Mouse (Mus musculus) heart, postnatal 4 days (tissue): ENCODE data around the gene Ipcef1. TPM values are rescaled to one million over a fixed set of nuclear protein-coding genes. Genes with fewer than 3 reads are reported as not detected.
"Not testable (repeated sequence)": the region's sequence is repeated elsewhere in the genome, so short reads cannot be mapped to it uniquely, and the experiment has no call there.

Experiments
- DNase-seq: peaks from one replicate; pipeline ENCODE4 v3.0.0; 2021
- total RNA-seq, 2 experiments: library from RNA; stranded (reverse); gene quantifications; 2 replicates each; pipeline ENCODE4 v1.2.3; 2021

Ipcef1 gene
- total RNA-seq, 2 experiments from 2014 or later = 0.20 to 0.41 TPM

DNA sequence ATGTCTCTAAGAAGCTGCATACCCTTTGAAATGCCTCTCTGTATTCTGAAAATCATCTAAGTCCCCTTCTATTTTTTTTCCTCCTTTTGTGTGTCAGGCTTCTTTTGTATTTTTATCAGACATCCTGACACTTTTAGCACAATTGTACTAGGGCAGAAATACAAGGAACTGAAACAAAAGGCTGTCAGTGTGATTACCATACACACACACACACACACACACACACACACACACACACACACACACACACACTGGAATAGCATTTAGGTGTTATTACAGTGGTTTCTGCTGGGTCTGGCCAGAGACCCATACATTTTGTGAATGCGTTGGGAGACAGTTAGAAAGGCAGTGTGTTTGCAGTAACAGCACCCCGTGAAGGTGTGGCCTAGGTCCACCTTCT is 18.8 kb downstream of the Ipcef1 start:
- DNase-seq = no peak

DNA sequence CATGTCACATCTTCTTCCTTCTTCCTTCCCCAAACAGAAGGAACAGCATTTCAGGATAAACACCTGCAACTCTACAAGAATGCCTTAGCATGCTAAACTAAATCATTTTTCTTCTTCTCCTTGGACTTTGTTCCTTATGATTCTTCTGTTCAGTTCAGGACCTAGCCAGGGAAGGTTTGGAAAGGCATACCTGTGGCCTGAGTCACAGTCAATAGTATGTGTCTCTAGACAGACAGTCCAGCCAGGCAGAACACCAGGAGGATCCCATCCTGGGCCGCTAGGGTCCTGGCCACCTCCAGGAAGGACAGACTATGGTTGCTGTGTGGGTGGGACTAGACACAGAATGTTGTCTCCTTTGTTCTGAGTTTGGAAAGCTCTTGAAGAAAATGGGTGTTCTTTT is 27.2 kb downstream of the Ipcef1 start:
- DNase-seq = no peak

DNA sequence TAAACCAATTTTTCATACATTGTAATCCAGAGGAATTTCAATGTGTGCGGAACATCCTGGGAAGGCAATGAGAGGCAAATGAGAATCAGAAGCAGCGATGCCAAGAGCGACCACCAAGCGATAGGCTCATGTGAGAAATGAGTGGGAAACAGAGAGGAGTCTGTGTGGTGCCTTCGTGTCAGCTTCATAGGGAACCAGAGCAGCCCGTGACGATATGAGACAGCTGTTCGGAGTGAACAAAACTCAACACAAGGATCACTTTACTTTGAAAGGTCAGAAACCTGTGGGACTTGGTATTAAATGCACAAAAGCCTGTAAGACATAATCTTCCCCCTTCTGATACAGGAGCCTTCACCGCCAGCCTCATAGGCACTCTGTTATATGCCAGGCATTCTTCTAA is 31.7 kb downstream of the Ipcef1 start:
- DNase-seq = no peak

DNA sequence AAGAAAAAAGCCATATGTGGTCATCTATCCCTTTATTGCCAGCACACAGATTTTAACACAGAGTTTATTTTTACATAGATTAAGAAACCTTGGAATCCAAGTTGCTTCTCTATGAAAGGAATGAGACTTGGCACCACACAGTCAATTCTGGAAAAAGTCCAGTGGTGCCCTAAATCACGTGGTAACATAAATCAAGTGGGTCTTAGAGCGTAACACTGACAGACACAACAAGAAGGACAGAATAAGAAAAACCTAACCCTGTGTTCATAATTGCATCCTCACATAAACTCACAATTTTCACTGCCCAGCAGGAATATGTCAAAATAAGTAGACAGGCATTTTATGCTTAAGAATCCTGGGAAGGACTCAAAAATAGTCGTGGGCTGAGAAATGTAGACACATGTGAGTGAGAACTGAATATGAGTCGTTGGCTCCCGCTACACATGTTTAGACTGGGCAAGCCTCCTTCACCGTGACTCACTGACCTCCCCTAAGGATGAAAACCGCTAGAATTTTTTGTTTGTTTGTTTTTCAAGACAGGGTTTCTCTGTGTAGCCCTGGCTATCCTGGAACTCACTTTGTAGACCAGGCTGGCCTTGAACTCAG is 32.4 kb downstream of the Ipcef1 start:
- DNase-seq = peak; percentile 8

DNA sequence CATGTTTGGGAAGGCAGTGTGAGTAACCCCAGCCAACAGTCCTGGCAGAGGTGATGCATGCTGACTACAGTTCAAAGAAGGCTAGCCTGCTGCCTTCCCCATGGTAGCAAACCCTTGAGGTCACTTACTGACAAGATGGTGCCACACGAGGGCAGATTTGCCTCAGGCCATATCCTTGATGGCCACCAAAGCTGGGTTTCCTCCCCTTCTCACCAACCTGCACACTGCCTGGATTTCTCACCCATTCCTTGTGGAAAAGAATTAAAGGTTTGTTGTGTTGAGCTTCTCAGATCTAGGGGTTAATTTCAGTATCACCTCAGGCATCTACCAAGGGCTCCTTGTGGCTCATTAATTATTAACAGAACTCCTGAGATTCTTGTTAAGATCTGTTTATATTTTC is 37.1 kb downstream of the Ipcef1 start:
- no peak for DNase-seq

DNA sequence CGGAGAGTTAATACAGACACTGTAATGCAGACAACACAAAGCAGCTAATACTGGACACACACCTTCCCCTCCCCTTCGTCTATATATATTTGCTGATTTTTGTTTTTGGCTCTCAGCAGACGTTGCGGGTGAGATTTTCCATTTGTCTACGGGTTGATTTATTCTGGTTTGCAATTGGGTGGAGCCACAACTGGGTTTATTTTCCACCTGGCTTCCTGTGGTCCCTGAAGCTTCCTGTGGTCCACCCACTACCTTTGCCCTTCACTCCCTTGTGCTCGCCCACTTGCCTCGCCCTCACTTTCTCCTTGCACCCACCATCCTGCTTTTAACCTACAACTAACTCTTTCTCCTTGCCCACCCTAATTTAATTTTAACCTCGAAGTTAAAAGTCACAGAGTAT is 41.7 kb downstream of the Ipcef1 start:
- no peak for DNase-seq

DNA sequence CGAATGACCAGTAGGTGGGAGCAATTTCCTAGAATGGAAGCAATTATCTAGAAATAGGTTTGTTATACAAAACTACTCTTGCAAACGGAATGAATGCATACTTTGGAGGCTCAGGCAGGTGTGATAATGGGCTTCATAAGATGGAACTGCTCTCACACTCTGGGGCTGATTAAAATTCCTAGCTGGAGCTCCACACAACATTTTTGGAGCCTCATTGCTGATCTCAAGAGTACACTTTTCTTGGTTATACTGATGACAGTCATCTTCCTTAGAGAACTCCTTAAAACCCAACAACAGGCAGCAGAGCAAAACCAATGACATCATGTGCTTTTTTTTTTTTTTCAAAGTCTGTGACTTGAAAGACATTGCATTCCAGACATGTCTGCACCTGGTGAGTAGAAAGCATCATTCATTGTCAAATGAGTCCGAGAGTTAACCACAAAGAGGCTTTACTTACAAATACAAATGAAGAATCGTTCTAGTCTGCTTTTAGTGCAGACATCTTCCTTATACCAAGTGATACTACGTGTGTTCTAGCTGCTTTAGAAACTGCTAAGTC is 47.2 kb downstream of the Ipcef1 start:
- DNase-seq = no peak

DNA sequence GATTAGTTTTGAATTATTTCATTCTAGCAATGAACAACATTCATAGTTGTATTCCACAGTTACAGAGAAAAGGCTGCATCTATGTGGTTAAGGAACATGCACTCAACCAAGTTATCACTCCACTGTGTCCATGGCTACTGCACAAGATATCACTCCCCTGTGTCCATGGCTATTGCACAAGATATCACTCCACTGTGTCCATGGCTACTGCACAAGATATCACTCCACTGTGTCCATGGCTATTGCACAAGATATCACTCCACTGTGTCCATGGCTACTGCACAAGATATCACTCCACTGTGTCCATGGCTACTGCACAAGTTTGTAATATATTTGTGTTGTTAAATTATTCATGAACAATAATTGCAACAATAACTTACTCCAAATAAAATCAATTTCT is 48.4 kb downstream of the Ipcef1 start:
- DNase-seq = not testable (repeated sequence)

DNA sequence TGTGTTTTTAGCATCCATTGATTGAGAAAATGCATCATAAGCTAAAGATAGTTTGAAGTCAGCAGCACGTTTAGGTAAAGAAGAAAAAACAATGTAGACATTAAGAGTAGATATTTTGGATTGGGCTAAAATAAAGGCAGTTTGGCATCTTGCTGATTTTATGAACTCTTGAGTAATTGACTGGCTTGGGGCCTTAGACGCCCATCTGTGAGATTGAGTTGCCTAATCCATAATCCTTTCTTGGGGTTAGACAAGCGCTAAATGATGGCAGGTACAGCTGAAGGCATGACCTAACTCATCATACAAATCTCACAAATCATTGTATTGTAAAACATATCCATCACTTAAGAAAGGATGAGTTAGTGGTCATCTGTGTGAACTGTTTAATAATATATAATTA is 52.9 kb downstream of the Ipcef1 start:
- no peak for DNase-seq

DNA sequence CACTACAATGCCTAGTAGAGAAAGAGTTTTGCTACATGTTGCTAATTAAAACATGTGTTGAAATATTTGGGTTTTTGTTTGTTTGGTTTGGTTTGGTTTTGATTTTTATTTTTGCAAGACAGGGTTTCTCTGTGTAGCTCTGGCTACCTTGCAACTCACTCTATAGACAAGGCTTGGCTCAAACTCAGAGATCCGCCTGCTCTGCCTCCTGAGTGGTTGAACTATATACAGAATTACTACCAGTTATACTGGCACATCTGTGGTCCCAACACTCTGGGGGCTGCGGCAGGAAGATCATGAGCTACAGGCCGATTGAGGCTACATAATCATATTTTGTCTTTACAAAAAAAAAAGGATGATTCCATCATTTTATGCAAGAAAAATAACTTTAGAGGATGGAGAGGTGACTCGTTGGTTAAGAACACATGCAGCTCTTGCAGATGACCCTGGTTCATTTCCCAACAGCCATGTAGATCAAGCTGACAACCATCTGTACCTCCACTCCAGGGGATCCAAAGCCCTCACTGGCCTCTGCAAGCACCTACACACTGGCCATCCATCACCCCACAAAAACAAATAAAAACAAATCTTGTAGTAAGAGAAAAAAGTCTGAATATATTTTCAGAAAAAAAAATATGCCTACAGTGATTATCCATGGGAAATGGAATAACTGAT is 53.6 kb downstream of the Ipcef1 start:
- no peak for DNase-seq

DNA sequence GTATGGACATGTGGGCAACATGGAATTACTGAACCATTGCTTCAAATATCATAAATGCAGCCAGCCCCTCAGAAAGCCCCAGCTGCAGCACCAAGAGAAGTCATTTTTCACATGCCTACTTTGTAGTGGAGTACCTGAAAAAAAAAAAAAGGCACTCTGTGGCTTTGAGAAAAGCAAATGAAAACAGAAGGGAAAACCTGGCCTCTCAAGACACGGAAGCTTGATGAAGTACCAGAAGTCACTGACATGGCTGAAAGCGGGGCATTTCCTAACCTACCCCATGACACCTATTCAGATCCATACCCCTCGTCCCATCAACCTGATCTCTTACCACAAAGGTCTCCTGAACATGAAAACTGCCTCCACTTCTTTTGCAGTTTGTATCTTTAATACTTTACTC is 55.4 kb downstream of the Ipcef1 start:
- no peak for DNase-seq

DNA sequence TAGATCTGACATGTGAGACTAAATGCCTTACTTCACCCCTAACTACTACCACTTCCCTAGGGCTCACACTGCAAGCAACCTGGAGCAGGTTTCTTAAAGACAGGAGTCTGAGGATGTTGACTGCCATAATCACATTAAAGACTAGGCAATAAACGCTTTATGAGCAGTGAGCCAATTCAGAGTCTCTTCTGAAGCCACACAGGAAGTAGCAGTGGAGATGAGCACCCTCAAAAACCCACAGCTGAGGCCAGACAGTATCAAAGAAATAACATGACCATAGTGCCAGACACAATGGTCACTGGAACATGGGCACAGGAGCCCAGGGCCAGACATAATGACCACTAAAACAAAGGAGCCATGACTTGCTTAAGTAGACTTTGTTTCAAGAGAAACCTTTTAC is 63.7 kb downstream of the Ipcef1 start:
- no peak for DNase-seq

DNA sequence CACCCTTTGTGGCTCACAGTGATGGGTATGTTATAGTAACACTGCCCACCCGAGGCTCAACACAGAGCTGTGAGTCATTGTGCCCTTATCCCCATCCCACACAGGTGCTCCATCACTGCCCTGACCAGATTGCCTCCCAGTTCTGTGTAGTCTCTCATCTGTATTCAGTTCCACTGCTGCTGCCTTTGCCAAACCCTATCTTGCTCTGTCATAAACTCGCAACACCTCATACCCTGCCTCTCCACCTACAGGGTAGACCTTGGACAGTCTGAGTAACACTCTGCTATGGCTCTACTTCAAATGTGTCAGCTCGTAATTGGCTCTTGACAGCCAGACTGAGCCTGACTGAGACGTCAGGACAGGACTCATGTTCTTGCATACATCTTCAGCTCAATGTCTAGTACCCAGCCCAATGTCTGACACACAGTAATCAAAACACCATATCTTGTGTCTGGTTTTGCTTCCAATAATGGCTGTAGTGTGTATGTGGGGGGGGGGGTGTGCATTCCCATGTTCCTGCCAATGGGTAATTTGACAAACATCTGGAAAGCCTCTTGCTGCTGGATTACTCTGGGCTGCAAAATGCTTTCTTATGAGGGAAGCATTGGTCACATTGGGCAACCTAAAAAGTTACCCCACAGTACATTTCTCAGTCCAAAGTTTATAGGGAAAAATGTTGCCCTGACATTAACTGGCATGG is 64.7 kb downstream of the Ipcef1 start:
- no peak for DNase-seq

DNA sequence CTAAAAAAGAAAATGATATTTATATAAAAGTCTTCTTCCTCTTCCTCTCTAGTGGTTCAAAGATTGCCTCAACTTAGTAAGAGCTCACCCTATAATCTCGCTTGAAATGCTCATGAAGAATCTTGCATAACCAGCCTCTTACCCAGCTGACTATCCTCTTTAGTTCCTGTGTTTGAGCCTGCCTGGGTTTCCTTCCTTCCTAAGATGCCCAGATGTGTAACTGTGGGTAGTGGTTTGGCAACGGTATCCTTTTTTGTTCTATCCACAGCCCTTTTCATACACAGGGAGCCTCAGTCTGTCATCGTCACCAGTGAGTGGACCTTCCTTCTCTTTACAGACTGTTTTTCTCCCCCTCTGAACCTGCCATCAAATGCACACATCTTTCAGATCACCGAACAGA is 66.0 kb downstream of the Ipcef1 start:
- DNase-seq = no peak

DNA sequence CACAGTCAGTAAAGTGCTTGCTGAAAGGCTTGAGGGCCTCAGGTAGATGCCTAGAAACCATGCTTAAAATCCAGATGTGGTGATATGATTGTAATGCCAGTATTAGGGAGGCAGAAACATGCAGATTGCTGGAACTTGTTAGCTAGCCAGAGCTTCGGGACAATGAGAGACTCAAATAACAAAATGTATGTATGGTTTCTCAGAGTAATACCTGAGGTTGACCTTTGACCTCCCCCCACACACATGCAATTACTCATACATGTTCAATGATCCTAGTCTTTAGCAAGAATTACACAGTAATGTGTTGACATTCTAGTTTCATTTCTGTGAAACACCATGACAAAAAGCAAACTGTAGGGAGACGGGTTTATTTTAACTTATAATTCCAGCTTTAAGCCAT is 68.8 kb downstream of the Ipcef1 start:
- no peak for DNase-seq

DNA sequence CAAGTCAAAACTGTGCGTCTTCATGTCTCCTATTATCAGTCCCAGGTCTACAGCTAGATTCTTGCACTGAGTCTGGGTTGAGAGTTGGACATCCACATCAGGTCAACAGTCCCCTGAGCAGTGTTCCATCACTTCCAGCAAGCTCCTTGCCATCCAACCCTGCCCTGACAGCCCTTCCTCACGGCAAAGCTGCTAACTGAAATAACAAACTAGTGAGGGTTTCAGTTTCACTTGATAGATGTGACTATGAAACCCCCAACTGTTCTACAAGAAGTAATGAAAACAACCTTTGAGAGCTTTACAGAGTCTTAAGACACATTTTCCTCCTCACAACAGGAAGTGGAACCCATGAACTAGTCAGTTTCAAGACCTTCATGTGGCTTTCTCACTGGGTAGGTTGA is 69.5 kb downstream of the Ipcef1 start:
- no peak for DNase-seq

DNA sequence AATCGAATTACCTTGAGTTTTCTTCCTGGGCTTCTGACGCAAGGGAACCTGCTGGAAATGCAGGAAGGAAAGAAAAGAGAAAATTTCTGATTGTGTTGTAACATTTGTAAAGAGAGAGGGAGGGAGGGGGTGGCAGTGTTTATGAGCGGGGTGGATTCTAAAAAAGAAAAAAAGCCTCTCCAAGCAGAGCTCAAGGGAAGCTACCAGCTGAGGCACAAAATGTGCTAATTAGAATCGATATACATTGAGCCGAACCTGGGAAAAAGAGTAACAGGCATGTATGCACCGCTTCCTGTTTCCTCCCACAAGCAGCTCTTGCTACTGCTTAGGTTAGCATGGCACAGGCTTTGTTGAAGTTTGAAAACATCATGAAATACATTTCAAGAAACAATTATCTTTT is 72.0 kb downstream of the Ipcef1 start:
- no peak for DNase-seq

DNA sequence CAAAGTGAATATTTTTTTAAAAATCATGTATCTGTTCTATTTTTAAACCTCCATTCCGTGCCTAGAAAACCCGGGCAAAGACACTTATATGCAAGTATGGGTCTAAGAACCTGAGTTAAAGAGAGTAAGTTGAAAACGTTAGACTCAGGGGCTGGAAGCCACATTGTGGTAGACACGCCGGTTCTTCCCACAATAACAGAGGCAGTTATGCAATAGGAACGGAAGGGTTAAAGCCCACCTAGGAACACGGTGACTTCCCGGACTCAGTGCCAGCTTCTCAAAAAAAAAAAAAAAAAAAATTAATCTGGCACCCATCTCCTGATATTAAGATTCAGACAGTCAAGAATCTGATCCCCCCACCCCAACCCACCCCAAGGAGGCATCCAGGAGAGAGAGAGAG is 72.5 kb downstream of the Ipcef1 start:
- no peak for DNase-seq

DNA sequence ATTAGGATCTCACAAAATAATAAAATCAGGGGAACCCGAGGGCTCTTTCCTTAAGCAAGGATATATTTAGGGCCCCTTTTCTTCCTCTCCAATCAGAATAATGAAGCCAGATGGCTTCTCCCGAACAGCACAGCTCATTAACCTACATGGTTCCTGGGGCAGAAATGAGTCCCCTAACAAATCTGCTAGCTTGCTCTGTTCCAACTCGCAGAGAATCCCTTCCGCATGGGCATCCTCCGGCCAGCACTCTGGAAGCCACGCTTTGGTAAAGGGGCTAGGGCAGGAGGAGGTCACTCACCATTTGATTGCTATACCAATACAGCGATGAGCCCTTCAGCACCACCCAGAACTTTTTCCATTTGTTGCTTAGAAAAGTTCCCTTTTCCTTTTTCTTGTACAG is 73.1 kb downstream of the Ipcef1 start:
- no peak for DNase-seq

DNA sequence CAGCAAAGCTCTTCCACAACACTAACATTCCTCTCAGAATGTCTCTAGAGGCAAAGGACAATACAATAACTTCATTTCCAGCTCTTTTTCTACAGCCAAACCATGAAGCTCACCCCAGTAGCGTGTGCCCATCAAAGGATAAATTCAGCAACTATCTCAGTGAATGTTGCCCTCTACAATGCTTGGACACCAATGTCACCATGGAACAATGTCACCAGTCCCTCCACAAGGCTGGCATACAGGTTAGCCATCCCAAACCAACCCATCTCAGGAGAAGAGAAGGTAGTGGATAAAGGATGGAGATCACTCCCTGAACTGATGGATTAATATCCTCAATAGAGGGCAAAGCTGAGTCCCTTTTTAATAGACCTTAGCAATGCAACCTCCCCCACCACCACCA is 73.5 kb downstream of the Ipcef1 start:
- DNase-seq = no peak

DNA sequence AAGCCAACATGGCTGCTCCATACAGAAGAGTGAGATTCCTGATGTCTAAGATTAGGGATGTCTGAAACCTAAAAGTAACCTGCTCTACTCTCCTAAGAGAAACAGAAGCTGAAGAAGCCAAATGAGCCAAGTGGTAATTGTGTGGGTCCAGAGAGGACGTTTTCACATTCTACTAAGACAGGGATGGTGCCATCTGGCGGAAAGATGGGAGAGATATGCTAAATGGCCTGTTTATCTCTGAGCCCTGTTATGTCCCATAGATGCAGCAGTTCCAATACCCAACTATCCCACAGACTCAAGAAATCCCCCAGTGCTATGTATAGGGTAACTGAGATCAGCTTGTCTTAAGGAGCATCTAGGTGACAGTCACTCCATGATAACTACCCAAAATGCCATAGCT is 74.4 kb downstream of the Ipcef1 start:
- no peak for DNase-seq

DNA sequence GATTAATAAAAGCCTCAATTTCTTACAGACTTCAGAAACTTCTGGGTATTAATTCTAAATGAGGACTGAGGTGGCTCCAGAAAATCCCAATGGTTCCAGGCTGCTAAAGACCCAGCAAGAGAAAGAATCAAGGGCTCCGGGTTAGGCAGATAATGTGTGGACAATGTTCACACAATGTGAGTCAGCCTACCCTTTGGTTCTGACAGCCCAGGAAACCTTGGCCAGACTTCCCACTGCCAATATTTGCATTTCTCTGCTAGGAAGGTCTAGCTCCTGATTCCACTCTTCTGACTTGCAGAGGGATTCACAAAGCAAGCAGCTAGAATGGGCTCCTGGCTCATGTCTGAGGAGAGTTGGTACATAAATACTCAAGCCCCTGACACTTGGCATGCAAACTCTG is 83.9 kb downstream of the Ipcef1 start:
- DNase-seq = no peak

DNA sequence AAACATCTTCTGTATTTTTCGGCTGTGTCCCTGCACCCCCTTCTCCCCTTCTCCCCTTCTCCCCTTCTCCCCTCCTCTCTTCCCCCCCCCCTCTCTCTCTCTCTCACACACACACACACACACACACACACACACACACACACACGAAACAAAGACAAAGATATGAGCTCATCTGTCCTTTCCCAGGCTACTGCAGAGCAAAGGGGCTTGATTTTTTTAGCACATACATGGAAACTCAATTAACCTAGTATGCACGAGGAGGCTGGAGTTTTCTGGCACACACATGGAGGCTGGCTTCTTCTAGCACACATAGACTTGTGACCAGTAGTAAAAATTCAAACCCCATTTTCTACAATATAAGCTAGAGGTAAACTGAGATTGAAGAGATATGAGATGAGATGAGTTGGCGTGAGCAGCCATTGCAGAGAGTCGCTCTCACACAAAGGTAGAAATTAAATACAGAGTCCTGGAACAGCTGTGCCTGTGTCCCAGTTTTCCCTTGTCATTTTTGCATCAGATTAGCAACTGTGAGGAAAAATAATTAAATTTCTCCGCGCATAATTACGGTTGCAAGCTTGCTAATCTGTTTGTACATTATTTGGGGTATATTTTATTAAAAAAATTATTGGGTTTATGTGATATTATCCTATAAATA is 84.6 kb downstream of the Ipcef1 start:
- DNase-seq = no peak
